Mouse (Mus musculus): Measurements from ENCODE around the gene Grwd1.

Gene Grwd1

DNA sequence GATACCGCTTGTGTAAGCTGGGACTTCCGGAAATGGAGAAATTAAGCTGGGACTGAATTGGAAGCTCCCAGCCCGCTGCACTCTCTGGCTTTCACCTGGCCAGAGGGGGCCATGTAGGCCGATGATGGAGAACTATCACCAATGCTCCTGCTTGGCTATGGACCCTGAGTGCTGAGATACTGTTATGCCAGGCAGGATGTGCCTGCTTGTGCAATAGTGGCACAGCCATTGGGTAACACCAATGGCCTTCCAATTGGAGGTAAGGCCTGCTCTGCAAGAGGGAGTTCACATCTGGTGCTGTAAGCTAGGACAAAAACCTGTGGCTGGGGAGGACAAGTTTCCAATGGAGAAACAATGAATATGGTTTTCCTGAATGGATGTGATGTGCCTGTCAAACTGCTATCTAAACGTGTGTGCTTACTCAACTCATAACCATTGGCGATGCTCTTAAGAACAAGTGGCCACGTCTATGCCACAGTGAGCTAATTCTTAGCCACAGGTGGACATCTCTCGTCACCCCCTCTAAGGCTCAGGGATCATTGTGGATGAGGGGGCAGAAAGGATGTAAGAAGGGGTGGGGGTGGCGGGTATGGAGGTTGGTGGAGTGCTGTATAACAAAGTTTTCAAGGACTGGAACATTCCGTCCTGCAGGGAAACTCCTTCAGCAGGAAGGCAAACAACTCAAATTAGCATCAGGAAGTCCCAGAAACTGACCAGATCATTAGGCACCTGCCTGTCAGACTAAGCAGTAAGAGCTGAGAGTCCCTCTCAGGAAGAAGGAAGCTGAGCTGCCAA is 12.4 kb upstream of the Grwd1 start:
- in situ Hi-C loops (cut with MboI, MseI): no loop called here

DNA sequence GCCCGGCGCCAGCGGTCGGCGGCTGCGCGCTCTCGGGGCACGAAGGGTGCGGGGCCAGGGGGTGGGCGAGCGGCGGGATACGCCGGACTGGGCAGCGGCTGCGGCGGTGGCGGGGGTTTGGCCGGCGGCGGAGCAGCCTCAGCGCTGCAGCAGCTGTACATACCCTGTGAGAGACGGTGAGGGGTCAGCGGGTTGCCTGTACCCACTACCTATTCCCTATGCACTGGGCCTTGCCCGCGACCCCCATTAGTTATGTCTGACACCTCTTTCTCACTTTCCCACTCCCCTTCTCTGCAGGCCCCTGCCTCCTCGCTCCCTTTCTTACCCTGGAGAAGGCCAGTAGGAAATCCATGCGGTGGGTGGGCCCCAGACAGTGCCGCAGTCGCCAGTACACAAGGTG is 3.2 kb upstream of the Grwd1 start:
- in situ Hi-C loops (cut with MboI, MseI): no loop called here

DNA sequence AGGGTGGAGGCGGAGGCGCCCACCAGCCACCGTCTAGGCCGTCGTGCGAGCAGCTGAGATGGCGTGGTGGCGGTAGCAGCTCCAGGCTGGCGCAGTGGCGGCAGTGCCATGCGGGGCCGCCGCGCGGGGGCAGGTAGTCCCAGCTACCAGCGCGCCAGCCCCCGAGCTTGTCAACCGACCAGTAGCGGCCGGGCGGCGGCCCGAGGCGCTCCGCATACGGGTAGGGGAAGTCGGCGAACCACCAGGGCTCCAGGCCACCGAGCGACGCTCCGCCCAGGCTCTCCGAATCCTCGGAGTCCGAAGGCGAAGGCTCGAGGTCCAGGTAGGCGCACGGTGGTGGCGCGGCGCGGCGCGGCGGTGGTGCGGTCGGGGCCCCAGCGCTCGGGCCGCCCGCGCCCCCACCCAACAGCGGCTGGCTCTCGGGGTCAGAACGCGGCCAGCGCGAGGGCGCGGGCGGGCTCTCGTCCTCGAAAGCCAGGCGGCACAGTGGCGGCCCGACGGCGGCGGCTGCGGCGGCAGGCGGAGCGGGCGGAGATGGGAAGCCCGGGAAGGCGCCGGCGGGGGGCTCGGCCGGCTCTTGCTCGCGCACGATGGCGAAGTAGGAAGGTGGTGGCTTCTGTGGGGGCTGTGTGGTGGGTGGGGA is 2.5 kb upstream of the Grwd1 start:
- in situ Hi-C loops (cut with MboI, MseI): no loop called here

DNA sequence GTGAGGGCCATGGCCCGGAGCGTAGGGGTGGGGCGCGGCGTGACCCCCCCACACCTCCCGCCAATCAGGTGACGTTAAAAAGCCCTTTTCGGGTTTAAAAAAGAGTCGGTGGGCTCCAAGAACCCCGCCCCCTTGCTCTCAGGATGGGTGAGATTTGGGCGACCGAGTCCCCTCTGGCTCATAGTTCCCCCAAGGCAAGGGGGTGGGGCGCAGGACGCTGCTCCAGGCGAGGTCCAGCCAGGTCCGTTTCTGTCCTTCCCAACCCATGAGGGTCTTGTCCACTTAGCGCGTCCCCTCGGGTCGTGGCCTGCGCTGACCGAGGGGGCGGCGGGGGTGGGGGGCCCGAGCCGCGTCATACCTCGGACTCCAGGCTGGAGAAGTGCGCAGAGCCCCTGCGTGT is 1.7 kb upstream of the Grwd1 start:
- in situ Hi-C loops (cut with MboI, MseI): no loop called here

DNA sequence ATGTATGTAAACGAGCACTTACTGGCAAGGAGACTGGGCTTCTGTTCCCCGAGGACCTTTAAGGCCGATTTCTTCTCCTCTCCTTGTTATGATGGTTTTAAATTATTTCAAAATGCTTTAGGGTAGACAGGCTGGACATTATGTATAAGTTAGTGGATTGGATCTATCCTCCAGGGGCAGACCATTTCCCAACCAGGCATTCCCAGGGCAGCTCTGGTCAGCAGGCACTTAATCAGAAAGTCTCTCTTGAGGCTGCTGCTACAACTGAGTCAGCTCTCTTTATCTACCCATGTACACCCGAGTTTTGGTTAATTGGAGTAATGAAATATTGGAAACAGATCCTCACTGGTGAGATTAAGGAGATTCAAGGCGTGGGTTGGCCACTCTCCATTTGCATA is 383 bp upstream of the Grwd1 start:
- in situ Hi-C loops (cut with MboI, MseI): no loop called here

DNA sequence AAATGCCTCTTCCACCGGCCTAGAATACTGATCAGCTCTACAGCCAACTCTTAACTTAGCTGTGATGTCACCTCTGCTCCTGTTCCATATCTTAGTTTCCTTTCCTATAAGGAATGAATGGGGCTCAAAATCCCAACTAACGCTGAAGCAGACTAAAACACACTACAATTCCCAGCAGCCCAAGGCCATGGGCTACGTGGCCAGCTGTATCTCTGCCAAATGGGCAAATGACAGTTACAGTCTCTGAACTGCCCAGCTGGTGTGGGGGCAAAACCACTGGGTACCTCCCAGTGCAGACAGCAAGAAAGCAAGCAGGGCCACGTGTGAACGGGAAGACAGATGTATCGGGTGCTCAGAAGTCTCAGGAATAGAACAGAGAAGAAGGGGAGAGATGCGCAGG is 4.1 kb downstream of the Grwd1 start:
- in situ Hi-C loops (cut with MboI, MseI): no loop called here

DNA sequence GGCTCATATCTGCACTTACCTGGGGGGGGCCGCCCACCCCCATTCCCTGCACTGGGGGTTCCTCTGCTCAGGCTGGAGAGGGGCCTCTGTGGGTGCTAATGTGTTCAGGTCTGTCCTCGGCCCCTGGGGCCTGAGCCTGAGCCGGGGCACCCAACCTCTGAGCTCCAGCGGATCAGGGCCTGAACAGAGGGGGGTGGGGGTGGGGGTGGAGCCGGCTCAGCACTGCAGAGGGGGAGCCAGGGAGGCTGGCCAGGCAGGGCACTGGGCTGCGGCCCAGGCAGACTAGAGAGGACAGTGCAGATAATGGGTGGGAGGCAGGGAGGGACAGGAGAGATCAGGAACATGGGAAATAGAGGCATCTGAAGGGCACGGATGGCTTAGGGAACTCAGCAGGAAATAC is 6.1 kb downstream of the Grwd1 start, which contains the start of gene Kcnj14:
Gene Kcnj14 (minus strand): TSS at position 185 of the 400 bp plus-strand sequence.
- in situ Hi-C loops (cut with MboI, MseI): no loop called here

DNA sequence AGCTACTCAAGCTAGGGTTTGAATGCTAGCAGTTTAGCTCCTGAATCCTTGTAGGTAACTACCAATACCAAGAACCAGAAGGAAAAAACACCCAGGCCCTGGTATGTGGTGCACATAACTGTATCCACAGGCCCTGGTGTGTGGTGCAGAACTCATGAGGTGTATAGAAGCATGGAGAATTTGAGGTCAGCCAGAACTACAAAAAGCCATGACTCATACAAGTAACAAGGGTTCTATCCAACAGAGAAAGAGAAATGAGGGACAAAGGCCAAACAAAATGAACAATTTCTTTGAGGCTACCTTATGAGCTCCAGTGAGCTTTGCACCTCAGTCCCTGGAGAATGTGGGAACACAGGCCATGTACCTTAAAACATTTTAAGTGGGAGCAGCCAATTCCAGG is 9.8 kb downstream of the Grwd1 start:
- in situ Hi-C loops (cut with MboI, MseI): no loop called here

DNA sequence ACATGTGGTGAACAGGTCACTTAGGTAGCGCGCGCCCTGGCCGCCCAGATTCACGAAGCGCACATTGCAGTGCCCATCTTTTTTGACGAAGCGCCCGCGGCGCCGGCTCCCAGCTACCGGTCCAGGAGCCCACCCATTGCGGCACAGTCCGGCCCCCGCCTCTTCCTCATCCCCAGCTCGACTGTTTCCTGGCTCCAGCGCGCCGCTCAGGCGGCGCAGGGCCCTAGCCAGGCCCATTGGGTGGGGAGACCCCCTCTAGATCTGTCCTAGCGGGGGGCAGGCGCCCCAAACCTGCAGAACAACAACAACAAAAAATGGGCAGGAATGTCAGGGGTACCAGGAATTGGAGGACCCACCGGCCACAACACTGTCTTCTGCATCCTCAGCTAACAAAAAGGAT is 10.9 kb downstream of the Grwd1 start:
- in situ Hi-C loops (cut with MboI, MseI): no loop called here

DNA sequence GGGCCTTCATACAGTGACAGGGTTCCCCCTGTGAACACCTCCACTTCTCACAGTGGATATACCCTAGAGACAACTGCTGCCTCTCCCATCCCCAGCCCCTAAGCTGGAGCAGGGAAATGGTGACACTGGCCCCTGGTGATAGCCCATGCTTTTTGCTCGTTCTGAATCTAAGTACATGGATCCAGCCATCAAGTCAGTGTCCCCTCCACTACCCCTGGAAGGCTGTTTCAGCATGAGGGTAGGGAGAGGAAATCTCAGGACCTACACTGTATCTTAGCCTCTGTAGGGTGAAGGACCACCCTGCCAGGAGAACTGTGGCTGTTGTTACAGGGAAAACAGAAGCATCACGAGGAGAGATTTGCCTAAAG is 14.8 kb downstream of the Grwd1 start:
- in situ Hi-C loops (cut with MboI, MseI): no loop called here

DNA sequence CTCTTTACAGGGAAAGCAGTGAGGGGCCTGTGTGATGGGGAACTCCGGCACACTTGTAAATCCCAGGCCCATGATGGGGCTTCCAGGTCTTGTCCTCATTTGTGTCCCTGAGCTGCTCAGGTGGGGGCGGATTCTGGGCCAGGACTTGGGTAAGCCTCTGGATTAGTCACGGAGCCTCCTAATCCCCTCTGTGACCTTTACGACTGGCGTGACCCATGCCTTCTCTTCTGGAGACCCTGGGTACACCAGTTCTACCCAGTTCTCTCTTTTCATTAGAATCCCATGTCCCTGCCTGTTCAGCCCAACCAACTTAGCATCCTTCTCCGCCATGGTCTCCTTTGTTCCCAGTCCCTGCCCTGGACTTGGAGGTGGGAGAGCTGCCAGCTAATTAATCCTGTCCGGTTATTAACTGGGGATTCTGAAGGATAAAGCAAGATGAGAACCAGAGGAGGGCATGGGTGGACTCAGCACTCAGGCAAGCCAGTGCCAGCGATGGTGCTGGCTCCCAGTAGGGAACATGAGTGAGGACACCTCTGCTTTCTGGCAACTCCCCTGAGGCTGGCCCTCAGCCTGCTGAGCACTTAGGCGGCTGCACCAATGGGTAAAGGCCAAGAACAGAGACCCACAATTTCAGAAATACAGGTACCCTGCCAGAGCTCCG is 15.3 kb downstream of the Grwd1 start:
- in situ Hi-C loops (cut with MboI, MseI): no loop called here

DNA sequence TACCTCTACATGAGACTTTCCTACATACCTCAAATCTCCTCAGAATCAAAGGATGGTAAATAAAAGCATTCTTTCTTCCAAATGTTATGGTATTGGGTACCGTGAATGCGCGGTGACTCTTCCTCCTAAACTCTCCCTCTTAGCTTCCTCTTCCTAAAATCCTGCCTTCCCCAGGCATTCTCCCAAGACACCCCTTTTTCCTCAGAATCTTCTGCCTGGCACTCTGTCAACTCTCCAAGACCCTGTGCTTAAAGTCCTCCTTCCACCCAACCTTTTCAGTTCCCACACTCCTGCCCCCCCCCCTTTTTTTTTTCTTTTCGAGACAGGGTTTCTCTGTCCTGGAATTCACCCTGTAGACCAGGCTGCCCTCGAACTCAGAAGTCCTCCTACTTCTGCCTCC is 15.9 kb downstream of the Grwd1 start:
- in situ Hi-C loops (cut with MboI, MseI): no loop called here

DNA sequence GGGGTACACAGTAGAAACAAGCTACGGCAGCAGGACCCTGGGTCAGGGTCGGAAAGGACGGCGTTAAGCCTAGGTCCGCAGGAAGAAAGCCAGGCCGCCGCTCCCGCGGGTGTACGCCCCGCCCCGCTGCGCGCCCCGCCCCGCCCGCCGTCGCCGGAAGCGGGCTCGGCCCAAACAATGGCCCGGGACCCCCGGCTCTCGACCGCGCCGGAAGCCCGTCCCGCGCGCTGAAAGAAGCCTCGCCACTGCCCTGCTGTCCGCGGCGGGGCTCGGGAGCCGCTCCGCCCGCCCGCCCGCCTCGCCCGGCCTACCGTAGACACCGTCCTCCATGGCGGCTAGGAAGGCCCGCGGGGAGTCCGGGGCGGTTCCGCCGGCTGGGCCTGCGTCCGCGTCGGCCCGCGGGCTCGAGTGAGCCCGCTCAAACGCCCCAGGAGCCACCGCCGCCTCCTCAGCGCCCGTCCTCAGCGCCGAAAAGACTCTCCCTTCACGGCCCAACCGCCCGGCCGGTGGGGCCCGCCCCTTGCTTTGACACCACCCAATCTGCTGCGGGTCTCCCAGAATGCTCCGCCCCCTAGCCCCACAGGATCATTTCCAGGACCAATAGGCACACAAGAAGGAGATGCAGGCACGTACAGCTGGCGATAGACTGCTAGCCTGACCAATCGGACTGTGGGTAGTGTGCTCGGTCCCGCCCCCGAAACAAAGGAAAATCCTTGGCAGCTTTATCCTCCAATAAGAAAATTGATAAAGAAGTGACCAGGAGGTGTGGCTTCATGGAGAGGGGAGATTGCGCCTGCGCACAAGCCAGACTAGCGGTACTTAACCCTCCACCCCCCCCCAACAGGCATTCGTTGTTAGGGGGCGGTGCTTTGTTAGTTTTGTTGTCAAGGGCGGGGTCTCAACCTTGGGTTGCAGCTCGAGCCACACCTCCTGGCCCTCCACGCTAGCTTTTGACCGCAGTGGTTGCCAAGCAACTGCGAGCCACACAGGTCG is 16.7 kb downstream of the Grwd1 start, which contains the start of gene Cyth2:
Gene Cyth2 (minus strand): TSS at position 795 of the 993 bp plus-strand sequence.
- in situ Hi-C loops (cut with MboI, MseI): no loop called here

DNA sequence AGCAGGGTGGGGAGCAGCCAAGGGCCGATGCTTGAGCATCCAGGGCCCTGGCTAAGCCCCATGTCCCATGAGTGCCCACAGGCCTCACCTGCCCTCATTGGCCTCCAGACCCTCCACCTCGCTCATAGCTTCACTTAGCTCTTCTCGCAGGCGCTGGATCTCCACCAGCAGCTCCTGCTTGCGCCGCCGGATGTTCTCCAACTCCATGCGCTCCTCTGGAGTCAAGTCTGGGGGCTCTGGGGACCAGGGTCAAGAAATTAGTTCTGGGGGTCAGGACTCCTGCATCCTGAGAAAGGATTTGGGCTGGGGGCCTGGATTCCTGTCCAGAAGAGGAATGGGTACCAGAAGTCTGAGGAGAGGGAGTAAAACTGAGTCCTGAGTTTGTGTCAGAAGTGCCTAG is 17.8 kb downstream of the Grwd1 start:
- in situ Hi-C loops (cut with MboI, MseI): no loop called here

DNA sequence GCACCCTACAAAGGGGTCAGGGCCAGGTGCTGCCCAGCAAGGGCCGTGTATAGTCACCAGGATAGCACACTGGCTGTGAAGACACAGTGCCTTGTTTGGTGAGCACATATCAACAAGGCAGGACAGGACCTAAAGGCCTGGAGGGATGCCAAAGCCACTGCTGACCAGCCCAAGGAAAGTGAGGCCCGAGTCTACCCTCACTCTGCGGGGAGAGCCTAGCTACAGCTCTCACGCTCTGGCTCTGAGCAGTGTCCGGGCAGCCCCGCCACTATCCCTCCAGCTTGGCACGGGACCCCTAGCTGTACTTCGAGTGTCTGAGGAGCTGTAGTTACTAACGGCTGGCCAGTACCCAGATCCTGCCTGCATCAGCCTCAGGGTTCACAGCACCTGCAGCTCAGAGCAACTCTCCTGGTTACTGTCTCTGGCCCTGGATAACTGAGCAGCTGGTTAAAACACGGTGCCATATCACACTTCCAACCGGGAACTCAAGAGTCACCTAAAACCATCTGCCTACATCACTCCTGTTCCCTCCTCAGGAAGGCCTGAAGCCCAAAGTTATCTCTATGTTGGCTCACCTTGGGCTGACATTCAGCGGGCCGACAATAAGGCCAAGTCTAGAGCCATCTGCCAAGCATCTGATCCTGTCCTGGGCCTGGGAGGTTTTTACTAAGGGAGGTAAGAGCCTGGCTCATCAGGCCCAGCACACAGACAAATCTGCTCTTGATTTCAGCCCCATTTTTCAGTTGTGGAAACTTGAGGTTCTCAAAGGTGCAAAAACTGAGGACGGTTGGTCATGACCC is 21.3 kb downstream of the Grwd1 start:
- in situ Hi-C loops (cut with MboI, MseI): loop anchor here in 1 of 2 experiments (5.0 kb wide), 1 partner anchor 77 kb away; no protein-coding TSS in a partner anchor

DNA sequence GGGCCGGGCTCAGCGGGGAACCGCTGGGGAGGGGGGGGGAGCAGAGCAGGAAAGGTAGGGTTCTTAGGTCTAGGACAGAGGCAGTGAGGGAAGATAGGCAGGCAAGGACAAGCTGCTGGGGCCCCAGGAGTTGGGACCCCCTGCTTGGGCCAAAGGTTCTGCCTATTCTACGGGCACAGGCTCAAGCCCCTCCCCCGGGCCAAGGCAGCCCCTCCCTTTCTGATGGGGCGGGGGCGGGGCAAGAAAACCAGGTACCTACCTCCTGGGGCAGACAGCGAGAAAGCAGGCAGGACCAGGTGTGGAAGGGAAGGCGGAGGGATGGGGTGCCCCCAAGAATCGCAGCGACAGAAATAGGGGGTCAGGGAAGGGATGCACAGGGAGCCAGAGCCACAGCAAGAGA is 22.3 kb downstream of the Grwd1 start:
- in situ Hi-C loops (cut with MboI, MseI): loop anchor here in 1 of 2 experiments (5.0 kb wide), 1 partner anchor 76 kb away; no protein-coding TSS in a partner anchor

DNA sequence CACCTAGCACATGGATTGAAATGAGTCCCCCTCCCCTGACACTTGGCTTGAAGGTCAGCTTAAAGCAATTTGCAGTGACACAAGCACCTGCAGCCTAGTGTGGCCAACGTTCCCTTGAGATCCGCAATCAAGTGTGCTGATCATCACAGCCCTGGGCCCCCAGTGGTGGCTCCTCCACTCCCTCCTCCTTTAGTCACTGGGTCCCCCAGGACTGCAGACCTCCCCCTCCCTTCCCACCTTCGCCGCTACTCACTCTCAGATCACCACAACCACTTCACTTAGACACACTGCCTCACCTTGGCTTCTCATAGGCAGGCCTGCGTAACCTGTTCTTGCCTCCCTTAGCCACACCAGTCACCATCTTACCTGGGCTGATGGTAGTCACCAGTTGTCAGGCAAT is 24.8 kb downstream of the Grwd1 start:
- in situ Hi-C loops (cut with MboI, MseI): loop anchor here in 1 of 2 experiments (5.0 kb wide), 1 partner anchor 74 kb away; no protein-coding TSS in a partner anchor

DNA sequence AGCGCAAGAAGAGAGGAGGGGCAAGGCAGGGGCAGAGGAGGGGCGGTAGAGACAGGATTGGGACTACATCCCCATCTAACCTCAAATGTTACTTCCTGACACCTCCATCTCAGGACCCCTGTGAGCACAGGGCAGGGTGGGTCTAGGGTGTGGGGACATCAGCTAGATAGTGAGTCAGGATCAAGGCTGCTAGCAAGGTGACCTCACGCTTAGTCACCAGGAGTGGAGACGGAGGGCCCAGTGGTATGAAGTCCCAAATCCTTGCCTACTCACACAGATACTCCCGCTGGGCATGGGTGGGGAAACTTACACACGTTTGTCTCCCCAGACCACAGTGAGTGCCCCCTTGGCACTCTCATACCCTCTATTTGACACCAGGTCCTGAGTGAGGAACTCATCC is 28.2 kb downstream of the Grwd1 start:
- in situ Hi-C loops (cut with MboI, MseI): loop anchor here in 1 of 2 experiments (5.0 kb wide), 1 partner anchor 70 kb away; no protein-coding TSS in a partner anchor

DNA sequence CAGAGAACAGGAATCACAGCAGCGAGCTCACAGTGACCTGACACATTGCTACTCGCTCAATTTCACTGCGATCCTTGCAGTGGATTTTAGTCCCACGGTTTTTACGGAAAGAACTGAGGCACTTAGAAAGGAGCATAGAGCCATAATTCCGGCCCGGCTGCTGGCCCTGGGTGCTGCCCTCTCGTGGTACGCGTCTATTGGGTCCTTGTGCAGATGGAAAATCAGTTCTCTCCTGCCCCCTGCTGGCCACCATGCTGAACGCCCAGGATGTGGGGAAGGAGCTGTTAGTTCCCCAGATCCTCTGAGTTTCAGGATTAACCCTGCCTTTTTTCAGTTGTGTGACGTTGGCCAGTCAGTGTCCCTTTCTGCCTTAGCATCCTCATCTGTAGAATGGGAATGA is 29.4 kb downstream of the Grwd1 start:
- in situ Hi-C loops (cut with MboI, MseI): loop anchor here in 1 of 2 experiments (5.0 kb wide), 1 partner anchor 69 kb away; no protein-coding TSS in a partner anchor

DNA sequence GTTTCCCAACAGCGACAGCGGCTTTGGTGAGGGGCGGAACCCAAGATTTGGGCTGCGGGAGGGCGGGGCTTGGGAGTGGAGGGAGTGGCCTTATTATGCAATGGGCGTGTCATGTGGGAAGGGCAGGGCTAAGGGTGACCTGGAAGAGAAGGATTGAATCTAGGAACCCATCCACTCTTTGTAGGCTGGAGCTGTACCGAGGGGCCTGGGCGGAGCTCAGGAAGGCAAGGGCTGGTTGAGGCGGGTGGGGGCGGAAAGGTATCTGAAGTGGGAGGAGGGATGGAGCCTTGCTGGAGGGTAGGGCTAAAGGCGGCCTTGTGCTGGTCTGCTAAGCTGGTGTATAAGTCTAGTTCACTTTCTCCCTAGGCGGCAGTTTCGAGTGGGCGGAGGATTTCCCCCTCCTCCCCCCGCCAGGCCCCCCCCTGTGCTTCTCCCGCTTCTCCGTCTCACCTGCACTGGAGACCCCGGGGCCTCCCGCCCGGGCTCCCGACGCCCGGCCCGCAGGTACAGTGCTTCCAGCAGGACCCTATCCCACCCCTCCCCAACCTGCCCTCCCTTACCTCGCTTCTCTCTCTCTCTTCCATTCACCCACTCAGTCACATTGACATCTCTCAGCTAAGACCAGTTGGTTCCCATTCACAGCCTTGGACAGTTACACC is 30.1 kb downstream of the Grwd1 start:
- in situ Hi-C loops (cut with MboI, MseI): loop anchor here in 1 of 2 experiments (5.0 kb wide), 1 partner anchor 68 kb away; no protein-coding TSS in a partner anchor
